11 mouse cellular contexts compared by ENCODE assay signal in the genomic region with DNA sequence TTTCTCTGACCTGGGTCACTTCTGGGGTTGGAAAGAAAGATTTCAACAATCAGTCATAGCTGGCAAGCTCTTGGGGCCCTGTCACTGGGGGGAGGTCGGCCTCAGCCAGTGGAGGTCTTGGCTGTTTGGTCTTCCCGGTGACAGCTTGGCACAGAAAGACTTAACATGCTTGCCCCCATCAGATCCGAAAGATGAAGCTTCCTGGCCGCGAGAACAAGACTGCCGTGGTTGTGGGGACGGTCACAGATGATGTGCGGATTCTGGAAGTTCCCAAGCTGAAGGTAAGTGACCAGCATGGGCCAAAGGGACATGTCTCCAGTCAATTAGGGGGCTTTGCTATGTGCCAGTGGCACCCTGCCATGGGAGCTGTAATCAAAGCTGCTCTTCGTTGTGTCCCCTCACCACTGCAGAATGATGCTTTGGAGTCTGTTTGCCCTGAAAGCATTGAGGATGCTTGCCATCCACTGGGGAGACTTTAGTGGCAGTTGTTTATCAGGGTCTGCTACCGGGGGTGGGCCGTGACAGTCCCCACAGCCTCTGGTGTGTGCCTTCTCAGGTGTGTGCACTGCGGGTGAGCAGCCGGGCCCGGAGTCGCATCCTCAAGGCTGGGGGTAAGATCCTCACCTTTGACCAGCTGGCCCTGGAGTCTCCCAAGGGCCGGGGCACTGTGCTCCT. TPM values are rescaled to one million over a fixed set of nuclear protein-coding genes. Genes with fewer than 3 reads are reported as not detected.
DNase-seq lines count a peak whose midpoint lies in the region; ATAC-seq and TF ChIP-seq lines count a peak whose summit lies in the region.
"Had no signal": no experiment of that assay in that cellular context is flagged by ENCODE, and none has a peak within 500 bp of the region (broad histone marks: within the 10 kb centered on the region; RNA-seq: fewer than 3 reads in every experiment).

No protein-coding gene starts in this region.

- H3K36me3 ChIP-seq in heart, embryonic 11.5 days (ENCODE audit: control insufficient read depth, insufficient read depth, low read length) = peaks cover 33% of the 10 kb centered on the region
- peaks cover 57 to 71% of the 10 kb centered on the region in 2 experiments for H3K36me3 ChIP-seq in CH12.LX (replicated peaks in 1 of 2; ENCODE audit: control insufficient read depth in 1 of 2, insufficient read depth in 1 of 2, low read length in 1 of 2)
- H3K36me3 ChIP-seq in embryonic facial prominence, embryonic 14.5 days (ENCODE audit: control insufficient read depth, insufficient read depth, low read length) = peaks cover 56% of the 10 kb centered on the region
- peaks cover 59% of the 10 kb centered on the region for H3K36me3 ChIP-seq in limb, embryonic 15.5 days

- ATAC-seq in heart, embryonic 11.5 days (replicated peaks; ENCODE audit: insufficient number of reproducible peaks, low FRiP score, low TSS enrichment) = no peak
- no peak for ATAC-seq in embryonic facial prominence, embryonic 14.5 days (ENCODE audit: low read depth)
- ATAC-seq in limb, embryonic 15.5 days (ENCODE audit: insufficient number of reproducible peaks, low FRiP score, low TSS enrichment, low read depth) = no peak

- dilution Hi-C loops in CH12.LX (cut with MboI; ENCODE audit: extremely low pct_ligation_motif_present, extremely low pct_unique_long_range_greater_than_20kb, low sequenced_read_pairs) = no loop called here

- H3K9me3 ChIP-seq in heart, embryonic 11.5 days (replicated peaks; ENCODE audit: control insufficient read depth, low read length) = no peaks in the 10 kb centered on the region
- no peaks in the 10 kb centered on the region for H3K9me3 ChIP-seq in CH12.LX (replicated peaks; ENCODE audit: low read length)
- no peaks in the 10 kb centered on the region for H3K9me3 ChIP-seq in embryonic facial prominence, embryonic 14.5 days (ENCODE audit: control insufficient read depth, low read length)
- H3K9me3 ChIP-seq in limb, embryonic 15.5 days = no peaks in the 10 kb centered on the region

- 0 out of 2 replicates have a peak overlapping the region, but pooled peaks have one; percentile 5 for H3K9ac ChIP-seq in heart, embryonic 11.5 days (ENCODE audit: low read depth, low read length)
- peak overlapping the region; percentile 98; the same call in 1 of the 2 replicates for H3K9ac ChIP-seq in CH12.LX (ENCODE audit: insufficient read depth, low read depth)
- peak overlapping the region; percentile 99 for H3K9ac ChIP-seq in embryonic facial prominence, embryonic 14.5 days (ENCODE audit: low read depth, low read length)
- no peak overlapping the region for H3K9ac ChIP-seq in limb, embryonic 15.5 days

- H3K79me2 ChIP-seq in CH12.LX (replicated peaks; ENCODE audit: control insufficient read depth, extremely low read depth, insufficient read depth, poor library complexity, severe bottlenecking) = peaks cover 36% of the 10 kb centered on the region

- DNase-seq in heart, adult 8-10 months (ENCODE audit: low spot score) = no peak
- no peak for DNase-seq in CH12.LX (ENCODE audit: extremely low read depth)
- DNase-seq in embryonic facial prominence, embryonic 14.5 days (ENCODE audit: low spot score) = no peak
- no peak for DNase-seq in spleen, adult 18-20 months
- DNase-seq in embryo, embryonic 9.5 days (ENCODE audit: extremely low spot score) = no peak
- DNase-seq in kidney, adult 8-10 months = no peak

- TF ChIP-seq CTCF in CH12.LX (conservative IDR thresholded peaks at IDR 0.05 in 1 of 2, IDR thresholded peaks at IDR 0.05 in 1 of 2; ENCODE audit: low read depth in 2 of 2, low read length in 2 of 2) = no peak

- H3K4me1 ChIP-seq in heart, embryonic 11.5 days (ENCODE audit: control insufficient read depth, insufficient read depth, low read length) = peaks cover 31% of the 10 kb centered on the region
- peaks cover 7 to 35% of the 10 kb centered on the region in 2 experiments; a peak in 3 of 4 replicates for H3K4me1 ChIP-seq in CH12.LX (ENCODE audit: control insufficient read depth in 1 of 2, insufficient read depth in 2 of 2)
- H3K4me1 ChIP-seq in embryonic facial prominence, embryonic 14.5 days (ENCODE audit: control insufficient read depth, insufficient read depth, low read length) = peaks cover 17% of the 10 kb centered on the region
- peaks cover 42% of the 10 kb centered on the region for H3K4me1 ChIP-seq in limb, embryonic 15.5 days

- H3K4me3 ChIP-seq in heart, embryonic 11.5 days (ENCODE audit: low read depth, low read length) = no peak overlapping the region
- H3K4me3 ChIP-seq in CH12.LX (replicated peaks in 1 of 3; ENCODE audit: low read depth in 2 of 3, low read length in 2 of 3, poor library complexity in 1 of 3) = peak overlapping the region in 2 of 3 experiments; percentile 95 to 100
- H3K4me3 ChIP-seq in embryonic facial prominence, embryonic 14.5 days (ENCODE audit: low read depth, low read length) = peak overlapping the region; percentile 79
- peak overlapping the region; percentile 73 for H3K4me3 ChIP-seq in limb, embryonic 15.5 days

- no peak for TF ChIP-seq POLR2A in CH12.LX (IDR thresholded peaks at IDR 0.05; ENCODE audit: low read depth, low read length)

- TF ChIP-seq EP300 in CH12.LX (IDR thresholded peaks at IDR 0.05; ENCODE audit: low read length) = no peak

- in situ Hi-C loops in CH12.LX (cut with MboI; ENCODE audit: low pct_ligation_motif_present, low pct_unique_long_range_greater_than_20kb, low sequenced_read_pairs) = no loop called here

- 92% methylated on average over 15 of the region's 16 CpGs for WGBS in heart, embryonic 11.5 days (ENCODE audit: insufficient replicate concordance)
- WGBS in embryonic facial prominence, embryonic 14.5 days = 90% methylated on average over 15 of the region's 16 CpGs
- WGBS in limb, embryonic 15.5 days = 90% methylated on average over 16 of the region's 16 CpGs

- no peak overlapping the region for H3K27ac ChIP-seq in heart, embryonic 11.5 days (ENCODE audit: low read depth, low read length)
- peak overlapping the region; percentile 4; the same call in 1 of the 2 replicates for H3K27ac ChIP-seq in CH12.LX (ENCODE audit: insufficient read depth, low read depth)
- no peak overlapping the region for H3K27ac ChIP-seq in embryonic facial prominence, embryonic 14.5 days (replicated peaks; ENCODE audit: low read depth, low read length)
- no peak overlapping the region for H3K27ac ChIP-seq in limb, embryonic 15.5 days

- no peaks in the 10 kb centered on the region for H3K27me3 ChIP-seq in heart, embryonic 11.5 days (ENCODE audit: control insufficient read depth, insufficient read depth, low read length)
- no peaks in the 10 kb centered on the region for H3K27me3 ChIP-seq in CH12.LX (replicated peaks)
- no peaks in the 10 kb centered on the region for H3K27me3 ChIP-seq in embryonic facial prominence, embryonic 14.5 days (replicated peaks; ENCODE audit: control insufficient read depth, insufficient read depth, low read length)
- H3K27me3 ChIP-seq in limb, embryonic 15.5 days = no peaks in the 10 kb centered on the region

- peak overlapping the region; percentile 96; the same call in 1 of the 2 replicates for H3K4me2 ChIP-seq in heart, embryonic 11.5 days
- H3K4me2 ChIP-seq in CH12.LX (ENCODE audit: insufficient read depth, low read depth, poor library complexity, severe bottlenecking) = peak overlapping the region; percentile 39
- peak overlapping the region; percentile 77 for H3K4me2 ChIP-seq in embryonic facial prominence, embryonic 14.5 days (ENCODE audit: low read depth, low read length)
- H3K4me2 ChIP-seq in limb, embryonic 15.5 days = peak overlapping the region; percentile 67; the same call in 1 of the 2 replicates

- no peak for TF ChIP-seq RAD21 in CH12.LX (IDR thresholded peaks at IDR 0.05; ENCODE audit: low read depth, low read length)

RNA-seq across cellular contexts. Expression of a gene that starts 1.1 kb away (rescaled TPM):
- polyA plus RNA-seq in heart, embryonic 11.5 days (2014; fragmentation: Nextera tagmentation; extraction: Ambion mirVana) = 0.58 and 0.67 TPM in 2 replicates
- total RNA-seq in heart, adult 8-10 months (2022) = under 1 TPM; 0.19 to 0.55 (median 0.44) TPM
- 1.3 and 1.4 TPM in 2 replicates for total RNA-seq in CH12.LX (2012; rRNA removed)
- 0.13 and 0.39 TPM in 2 replicates for total RNA-seq in CH12.LX (2014; rRNA removed)
- polyA plus RNA-seq in CH12.LX (2012; ENCODE audit: insufficient read length, low read depth) = 0.40 and 0.74 TPM in 2 replicates
- 0.36 and 0.39 TPM in 2 replicates for polyA plus RNA-seq in embryonic facial prominence, embryonic 14.5 days (2014; fragmentation: Nextera tagmentation; extraction: Ambion mirVana)
- 0.76 and 0.78 TPM in 2 replicates for polyA plus RNA-seq in limb, embryonic 15.5 days (2015; fragmentation: Nextera tagmentation; extraction: Ambion mirVana)

RNA-seq across cellular contexts. Expression of a gene that starts 2.1 kb away (rescaled TPM):
- polyA plus RNA-seq in heart, embryonic 11.5 days (2014; fragmentation: Nextera tagmentation; extraction: Ambion mirVana) = 13.2 and 17.3 TPM in 2 replicates
- 10 to 100 TPM; 15.3 to 19.3 (median 18.4) TPM for total RNA-seq in heart, adult 8-10 months (2022)
- total RNA-seq in CH12.LX (2012; rRNA removed) (16.6 and 19.2 TPM in 2 replicates), CH12.LX (2014; rRNA removed) (7.3 and 9.4 TPM in 2 replicates)
- polyA plus RNA-seq in CH12.LX (2012; ENCODE audit: insufficient read length, low read depth) = 21.8 and 22.4 TPM in 2 replicates
- 24.0 and 25.6 TPM in 2 replicates for polyA plus RNA-seq in embryonic facial prominence, embryonic 14.5 days (2014; fragmentation: Nextera tagmentation; extraction: Ambion mirVana)
- 38.5 and 39.7 TPM in 2 replicates for polyA plus RNA-seq in limb, embryonic 15.5 days (2015; fragmentation: Nextera tagmentation; extraction: Ambion mirVana)

RNA-seq across cellular contexts. Expression of a gene that starts 4.6 kb away (rescaled TPM):
- polyA plus RNA-seq in heart, embryonic 11.5 days (2014; fragmentation: Nextera tagmentation; extraction: Ambion mirVana) = 764 and 836 TPM in 2 replicates
- total RNA-seq in heart, adult 8-10 months (2022) = 100 to 1,000 TPM; 552 to 697 (median 598) TPM
- total RNA-seq in CH12.LX (2012; rRNA removed) (3,614 and 3,766 TPM in 2 replicates), CH12.LX (2014; rRNA removed) (3,153 and 3,204 TPM in 2 replicates)
- polyA plus RNA-seq in CH12.LX (2012; ENCODE audit: insufficient read length, low read depth) = 2,393 and 2,438 TPM in 2 replicates
- 1,174 and 1,204 TPM in 2 replicates for polyA plus RNA-seq in embryonic facial prominence, embryonic 14.5 days (2014; fragmentation: Nextera tagmentation; extraction: Ambion mirVana)
- 942 and 1,034 TPM in 2 replicates for polyA plus RNA-seq in limb, embryonic 15.5 days (2015; fragmentation: Nextera tagmentation; extraction: Ambion mirVana)

RNA-seq across cellular contexts. Expression of a gene that starts 5.7 kb away (rescaled TPM):
- not detected in 2 replicates for polyA plus RNA-seq in heart, embryonic 11.5 days (2014; fragmentation: Nextera tagmentation; extraction: Ambion mirVana)
- not detected for total RNA-seq in heart, adult 8-10 months (2022)
- total RNA-seq in CH12.LX (2012; rRNA removed) (0.21 TPM in 1 of 2 replicates, not detected in the other), CH12.LX (2014; rRNA removed) (not detected in 2 replicates)
- 0.35 TPM in 1 of 2 replicates, not detected in the other for polyA plus RNA-seq in CH12.LX (2012; ENCODE audit: insufficient read length, low read depth)
- not detected in 2 replicates for polyA plus RNA-seq in embryonic facial prominence, embryonic 14.5 days (2014; fragmentation: Nextera tagmentation; extraction: Ambion mirVana)
- not detected in 2 replicates for polyA plus RNA-seq in limb, embryonic 15.5 days (2015; fragmentation: Nextera tagmentation; extraction: Ambion mirVana)
- total RNA-seq: liver, adult 2 months had no signal
- polyA plus RNA-seq: cerebellum, adult 2 months; heart, postnatal 0 days; liver, adult 2 months had no signal

RNA-seq across cellular contexts. Expression of a gene that starts 15.0 kb away (rescaled TPM):
- polyA plus RNA-seq in heart, embryonic 11.5 days (2014; fragmentation: Nextera tagmentation; extraction: Ambion mirVana) = 3.3 and 3.5 TPM in 2 replicates
- 100 to 1,000 TPM in 3 of 4 experiments, 10 to 100 TPM in 1; 72.2 to 183 (median 152) TPM for total RNA-seq in heart, adult 8-10 months (2022)
- total RNA-seq in CH12.LX (2012; rRNA removed) (7.9 and 8.5 TPM in 2 replicates), CH12.LX (2014; rRNA removed) (11.0 and 12.4 TPM in 2 replicates)
- polyA plus RNA-seq in CH12.LX (2012; ENCODE audit: insufficient read length, low read depth) = 7.2 and 10.4 TPM in 2 replicates
- polyA plus RNA-seq in embryonic facial prominence, embryonic 14.5 days (2014; fragmentation: Nextera tagmentation; extraction: Ambion mirVana) = 3.4 and 4.7 TPM in 2 replicates
- 4.3 and 4.7 TPM in 2 replicates for polyA plus RNA-seq in limb, embryonic 15.5 days (2015; fragmentation: Nextera tagmentation; extraction: Ambion mirVana)

Comparison
In these comparisons a context has a peak if more than half of its experiments do, and no peak if none do; other contexts are left out.
1. H3K4me2 ChIP-seq: peak in every context shown above with its lines; median percentile 96 in heart, embryonic 11.5 days; 77 in embryonic facial prominence, embryonic 14.5 days; 67 in limb, embryonic 15.5 days; 39 in CH12.LX.